ENCODE assay signal across 8 mouse cellular contexts in genomic region chr17:24168590-24169277, GRCm38 (mm10). TPM values are rescaled to one million over a fixed set of nuclear protein-coding genes. Genes with fewer than 3 reads are reported as not detected.
A peak's percentile ranks its signal among the peaks of the same experiment; 100 is the strongest.
DNase-seq lines count a peak whose midpoint lies in the region; ATAC-seq and TF ChIP-seq lines count a peak whose summit lies in the region.

No protein-coding gene starts in this region.

- no peaks in the 10 kb centered on the region for H3K27me3 ChIP-seq in MEL (ENCODE audit: control insufficient read depth in 1 of 2, insufficient read depth in 2 of 2, low read length in 2 of 2)
- no peaks in the 10 kb centered on the region for H3K27me3 ChIP-seq in forebrain, embryonic 13.5 days
- H3K27me3 ChIP-seq in lung, embryonic 16.5 days (ENCODE audit: control insufficient read depth, insufficient read depth, low read depth, low read length), result no peaks in the 10 kb centered on the region

- no peaks in the 10 kb centered on the region for H3K9me3 ChIP-seq in MEL (replicated peaks; ENCODE audit: insufficient read depth, low read length)
- H3K9me3 ChIP-seq in forebrain, embryonic 13.5 days (replicated peaks), result no peaks in the 10 kb centered on the region
- no peaks in the 10 kb centered on the region for H3K9me3 ChIP-seq in lung, embryonic 16.5 days (ENCODE audit: control insufficient read depth, low read length)

- ATAC-seq in forebrain, embryonic 13.5 days, result peak; percentile 74
- peak; percentile 56 for ATAC-seq in lung, embryonic 16.5 days (ENCODE audit: low read depth)

- WGBS in forebrain, embryonic 13.5 days, result under 1% methylated on average over 40 of the region's 41 CpGs
- WGBS in lung, embryonic 16.5 days, result under 1% methylated on average over 37 of the region's 41 CpGs

- peak overlapping the region; percentile 93 for H3K4me2 ChIP-seq in forebrain, embryonic 13.5 days
- peak overlapping the region; percentile 85 for H3K4me2 ChIP-seq in lung, embryonic 16.5 days (ENCODE audit: low read depth, low read length)

- peaks cover 11 to 33% of the 10 kb centered on the region in 2 experiments for H3K4me1 ChIP-seq in MEL (ENCODE audit: control insufficient read depth in 1 of 2, insufficient read depth in 2 of 2, low read length in 2 of 2)
- peaks cover 29% of the 10 kb centered on the region for H3K4me1 ChIP-seq in forebrain, embryonic 13.5 days
- peaks cover 10% of the 10 kb centered on the region for H3K4me1 ChIP-seq in lung, embryonic 16.5 days (replicated peaks; ENCODE audit: control insufficient read depth, insufficient read depth, low read length)

- no peak for TF ChIP-seq RAD21 in MEL (IDR thresholded peaks at IDR 0.05; ENCODE audit: low read depth, low read length)

- peak; percentile 18 to 36; a peak in 1 of 4 replicates for TF ChIP-seq POLR2A in MEL (IDR thresholded peaks at IDR 0.05; ENCODE audit: control insufficient read depth in 1 of 2, insufficient read depth in 1 of 2, low read depth in 1 of 2, low read length in 2 of 2, poor library complexity in 1 of 2)

- peak; percentile 85 for DNase-seq in MEL (ENCODE audit: low read depth, low spot score)
- peak; percentile 74 for DNase-seq in c-Kit-positive CD71-positive TER-119-positive erythroid progenitor cells, embryonic 14.5 days (ENCODE audit: low spot score)
- peak; percentile 53 to 68 for DNase-seq in heart, postnatal 14 days
- peak; percentile 61 to 73 for DNase-seq in layer of hippocampus, adult 2 months (ENCODE audit: low spot score in 2 of 2)
- DNase-seq in retina, adult 2 months (ENCODE audit: low read depth, low spot score), result peak; percentile 44
- peak; percentile 79 for DNase-seq in thymus, postnatal 14 days

- peak overlapping the region; percentile 81 to 88 for H3K4me3 ChIP-seq in MEL (ENCODE audit: control insufficient read depth in 1 of 2, insufficient read depth in 1 of 2, low read depth in 2 of 2, low read length in 2 of 2)
- peak overlapping the region; percentile 91 for H3K4me3 ChIP-seq in forebrain, embryonic 13.5 days
- H3K4me3 ChIP-seq in layer of hippocampus, adult 2 months, result peak overlapping the region; percentile 98
- peak overlapping the region; percentile 90 for H3K4me3 ChIP-seq in lung, embryonic 16.5 days (ENCODE audit: low read length)

- H3K9ac ChIP-seq in MEL (ENCODE audit: control insufficient read depth, low read depth, low read length, poor library complexity, severe bottlenecking), result peak overlapping the region; percentile 96
- peak overlapping the region; percentile 91 for H3K9ac ChIP-seq in forebrain, embryonic 13.5 days
- peak overlapping the region; percentile 91 for H3K9ac ChIP-seq in lung, embryonic 16.5 days (ENCODE audit: low read length)

- H3K27ac ChIP-seq in MEL (ENCODE audit: control insufficient read depth, low read depth, low read length), result peak overlapping the region; percentile 97
- H3K27ac ChIP-seq in forebrain, embryonic 13.5 days, result peak overlapping the region; percentile 97
- H3K27ac ChIP-seq in layer of hippocampus, adult 2 months, result peak overlapping the region; percentile 100
- H3K27ac ChIP-seq in lung, embryonic 16.5 days (ENCODE audit: low read length), result peak overlapping the region; percentile 96

- peaks cover 4 to 28% of the 10 kb centered on the region in 2 experiments for H3K36me3 ChIP-seq in MEL (ENCODE audit: control insufficient read depth in 1 of 2, insufficient read depth in 2 of 2, low read length in 2 of 2)
- H3K36me3 ChIP-seq in forebrain, embryonic 13.5 days (ENCODE audit: poor library complexity, severe bottlenecking), result peaks cover 30% of the 10 kb centered on the region
- peaks cover 4% of the 10 kb centered on the region for H3K36me3 ChIP-seq in lung, embryonic 16.5 days (ENCODE audit: control insufficient read depth, insufficient read depth, low read length)

- TF ChIP-seq EP300 in MEL (IDR thresholded peaks at IDR 0.05; ENCODE audit: low read depth in 1 of 2, low read length in 2 of 2), result 0 out of 4 replicates have a peak, but pooled peaks of 1 of the 2 experiments have one; percentile 8

- no peak for TF ChIP-seq CTCF in MEL (IDR thresholded peaks at IDR 0.05 in 2 of 3, conservative IDR thresholded peaks at IDR 0.05 in 1 of 3; ENCODE audit: control insufficient read depth in 1 of 3, insufficient read depth in 1 of 3, low read depth in 2 of 3, low read length in 3 of 3, poor library complexity in 1 of 3, severe bottlenecking in 1 of 3)
- TF ChIP-seq CTCF in layer of hippocampus, adult 2 months (conservative IDR thresholded peaks at IDR 0.05), result no peak

- intact Hi-C loops in heart, postnatal 14 days (cut with DNase I), result no loop called here

- peaks cover 34% of the 10 kb centered on the region for H3K79me2 ChIP-seq in MEL (ENCODE audit: control insufficient read depth, insufficient read depth, low read length, poor library complexity)

TF ChIP-seq in MEL, 35 proteins besides CTCF, POLR2A, EP300 and RAD21:
- TF ChIP-seq ZNF384 (IDR thresholded peaks at IDR 0.05; ENCODE audit: low read depth, low read length), result no peak
- no peak for TF ChIP-seq TCF12 (IDR thresholded peaks at IDR 0.05; ENCODE audit: low read depth, low read length)
- peak; percentile 44; the same call in 1 of the 2 replicates for TF ChIP-seq ETS1 (IDR thresholded peaks at IDR 0.05; ENCODE audit: low read depth, low read length)
- peak; percentile 31 for TF ChIP-seq MXI1 (IDR thresholded peaks at IDR 0.05; ENCODE audit: low read depth, low read length)
- TF ChIP-seq MAFK (IDR thresholded peaks at IDR 0.05; ENCODE audit: borderline replicate concordance, low read depth, low read length), result no peak
- TF ChIP-seq MAZ (IDR thresholded peaks at IDR 0.05; ENCODE audit: low read depth, low read length), result peak; percentile 53; the same call in 1 of the 2 replicates
- TF ChIP-seq GABPA (IDR thresholded peaks at IDR 0.05; ENCODE audit: low read depth, low read length), result peak; percentile 46; the same call in 1 of the 2 replicates
- 0 out of 2 replicates have a peak, but pooled peaks have one; percentile 2 for TF ChIP-seq BHLHE40 (IDR thresholded peaks at IDR 0.05; ENCODE audit: borderline replicate concordance, low read depth, low read length)
- no peak for TF ChIP-seq GATA1 (IDR thresholded peaks at IDR 0.05; ENCODE audit: low read depth, low read length)
- TF ChIP-seq CHD1 (IDR thresholded peaks at IDR 0.05; ENCODE audit: low read depth, low read length), result no peak
- peak; percentile 64; the same call in 1 of the 2 replicates for TF ChIP-seq ZMIZ1 (IDR thresholded peaks at IDR 0.05; ENCODE audit: low read depth, low read length)
- no peak for TF ChIP-seq E2F4 (IDR thresholded peaks at IDR 0.05; ENCODE audit: borderline replicate concordance, low read depth, low read length)
- TF ChIP-seq USF2 (IDR thresholded peaks at IDR 0.05; ENCODE audit: borderline replicate concordance in 1 of 2, insufficient read depth in 1 of 2, low read depth in 1 of 2, low read length in 2 of 2), result no peak
- TF ChIP-seq ELF1 (IDR thresholded peaks at IDR 0.05; ENCODE audit: low read depth, low read length), result no peak

RNA-seq across cellular contexts. Expression of gene Atp6v0c, which starts 0.8 kb away (rescaled TPM):
- total RNA-seq in MEL (2012; rRNA removed), result 58.4 and 59.3 TPM in 2 replicates
- 100 to 1,000 TPM; 125 to 515 TPM for polyA plus RNA-seq in MEL (2012; ENCODE audit: insufficient read depth in 1 of 2, insufficient read length in 2 of 2, low read depth in 1 of 2, low replicate concordance in 2 of 2, missing spikeins in 1 of 2)
- 602 and 648 TPM in 2 replicates for polyA plus RNA-seq in forebrain, embryonic 13.5 days (2015; fragmentation: Nextera tagmentation; extraction: Ambion mirVana)
- total RNA-seq in heart, postnatal 14 days (2021), result 100 to 1,000 TPM; 241 to 249 TPM
- 1,000 to 10,000 TPM; 1,075 to 1,153 TPM for total RNA-seq in layer of hippocampus, adult 2 months (2021)
- 462 and 486 TPM in 2 replicates for polyA plus RNA-seq in lung, embryonic 16.5 days (2015; fragmentation: Nextera tagmentation; extraction: Ambion mirVana)

RNA-seq across cellular contexts. Expression of gene Amdhd2, which starts 5.2 kb away (rescaled TPM):
- 11.4 and 15.9 TPM in 2 replicates for total RNA-seq in MEL (2012; rRNA removed)
- 10 to 100 TPM in 1 of 2 experiments, not detected in 1; 36.1 TPM for polyA plus RNA-seq in MEL (2012; ENCODE audit: insufficient read depth in 1 of 2, insufficient read length in 2 of 2, low read depth in 1 of 2, low replicate concordance in 2 of 2, missing spikeins in 1 of 2)
- 30.1 and 31.8 TPM in 2 replicates for polyA plus RNA-seq in forebrain, embryonic 13.5 days (2015; fragmentation: Nextera tagmentation; extraction: Ambion mirVana)
- 10 to 100 TPM; 12.2 to 12.7 TPM for total RNA-seq in heart, postnatal 14 days (2021)
- total RNA-seq in layer of hippocampus, adult 2 months (2021), result 10 to 100 TPM; 43.1 to 45.3 TPM
- 30.8 TPM in 2 replicates for polyA plus RNA-seq in lung, embryonic 16.5 days (2015; fragmentation: Nextera tagmentation; extraction: Ambion mirVana)

RNA-seq across cellular contexts. Expression of gene Pdpk1, which starts 18.0 kb away (rescaled TPM):
- total RNA-seq in MEL (2012; rRNA removed), result 19.0 and 19.3 TPM in 2 replicates
- 10 to 100 TPM; 18.3 to 26.9 TPM for polyA plus RNA-seq in MEL (2012; ENCODE audit: insufficient read depth in 1 of 2, insufficient read length in 2 of 2, low read depth in 1 of 2, low replicate concordance in 2 of 2, missing spikeins in 1 of 2)
- 49.7 and 54.1 TPM in 2 replicates for polyA plus RNA-seq in forebrain, embryonic 13.5 days (2015; fragmentation: Nextera tagmentation; extraction: Ambion mirVana)
- 10 to 100 TPM; 46.2 to 47.8 TPM for total RNA-seq in heart, postnatal 14 days (2021)
- total RNA-seq in layer of hippocampus, adult 2 months (2021), result 100 to 1,000 TPM in 1 of 2 experiments, 10 to 100 TPM in 1; 97.3 to 109 TPM
- 33.1 and 34.9 TPM in 2 replicates for polyA plus RNA-seq in lung, embryonic 16.5 days (2015; fragmentation: Nextera tagmentation; extraction: Ambion mirVana)

RNA-seq across cellular contexts. Expression of gene Tbc1d24, which starts 36.6 kb away (rescaled TPM):
- 21.8 and 24.3 TPM in 2 replicates for total RNA-seq in MEL (2012; rRNA removed)
- polyA plus RNA-seq in MEL (2012; ENCODE audit: insufficient read depth in 1 of 2, insufficient read length in 2 of 2, low read depth in 1 of 2, low replicate concordance in 2 of 2, missing spikeins in 1 of 2), result 10 to 100 TPM; 27.3 to 34.2 TPM
- polyA plus RNA-seq in forebrain, embryonic 13.5 days (2015; fragmentation: Nextera tagmentation; extraction: Ambion mirVana), result 10.6 and 12.2 TPM in 2 replicates
- total RNA-seq in heart, postnatal 14 days (2021), result 1 to 10 TPM; 8.7 to 9.3 TPM
- total RNA-seq in layer of hippocampus, adult 2 months (2021), result 10 to 100 TPM; 61.2 to 66.1 TPM
- 4.6 and 6.4 TPM in 2 replicates for polyA plus RNA-seq in lung, embryonic 16.5 days (2015; fragmentation: Nextera tagmentation; extraction: Ambion mirVana)

RNA-seq across cellular contexts. Expression of gene Ntn3, which starts 40.6 kb away (rescaled TPM):
- 1.7 and 2.7 TPM in 2 replicates for total RNA-seq in MEL (2012; rRNA removed)
- 1 to 10 TPM in 1 of 2 experiments, not detected in 1; 2.5 TPM for polyA plus RNA-seq in MEL (2012; ENCODE audit: insufficient read depth in 1 of 2, insufficient read length in 2 of 2, low read depth in 1 of 2, low replicate concordance in 2 of 2, missing spikeins in 1 of 2)
- 2.4 and 2.9 TPM in 2 replicates for polyA plus RNA-seq in forebrain, embryonic 13.5 days (2015; fragmentation: Nextera tagmentation; extraction: Ambion mirVana)
- total RNA-seq in heart, postnatal 14 days (2021), result 1 to 10 TPM in 1 of 2 experiments, under 1 TPM in 1; 0.90 to 1.0 TPM
- total RNA-seq in layer of hippocampus, adult 2 months (2021), result 1 to 10 TPM; 9.1 to 9.9 TPM
- 3.3 and 3.8 TPM in 2 replicates for polyA plus RNA-seq in lung, embryonic 16.5 days (2015; fragmentation: Nextera tagmentation; extraction: Ambion mirVana)

Comparison
In these comparisons a context has a peak if more than half of its experiments do, and no peak if none do; other contexts are left out.
1. Peak in every context shown above with its lines: DNase-seq, ATAC-seq, H3K4me3 ChIP-seq and H3K27ac ChIP-seq.
2. RNA of gene Atp6v0c, which starts 0.8 kb away (total RNA-seq): 1,075 to 1,153 TPM in layer of hippocampus, adult 2 months; 241 to 249 TPM in heart, postnatal 14 days and 58.4 to 59.3 TPM in MEL; every median in the first group is over 4 times any median in the second.